Mouse (Mus musculus) cerebellum, adult 9-11 months (tissue): ENCODE measurements around the gene Rab9.
A peak's percentile ranks its signal among the peaks of the same experiment; 100 is the strongest.

Source experiments
- DNase-seq: peaks from one replicate; pipeline ENCODE4 v3.0.0; 2022

Rab9 gene

GRCm38 (mm10) chrX:166444552-166444951 lies 35.1 kb downstream of the Rab9 start:
- no peak for DNase-seq

- peak; percentile 93 for DNase-seq
Observed at GRCm38 (mm10) chrX:166440616-166441063, 39.0 kb downstream of the Rab9 start, which contains the start of gene Ofd1. TSS of gene Ofd1 (minus strand) at chrX:166440704.

- DNase-seq, result no peak
Observed at GRCm38 (mm10) chrX:166440036-166440615, 39.5 kb downstream of the Rab9 start, which contains the start of gene Trappc2. TSS of gene Trappc2 (plus strand) at chrX:166440574.

- no peak for DNase-seq
Observed at GRCm38 (mm10) chrX:166434812-166435211, 44.9 kb downstream of the Rab9 start.

GRCm38 (mm10) chrX:166416196-166416595 lies 63.5 kb downstream of the Rab9 start:
- DNase-seq, result peak; percentile 24

- no peak for DNase-seq
Observed at GRCm38 (mm10) chrX:166407865-166408264, 71.8 kb downstream of the Rab9 start.
